Mouse (Mus musculus): Measurements from ENCODE around the gene Keap1.

- TF ChIP-seq POLR2A (IDR thresholded peaks at IDR 0.05; ENCODE audit: insufficient read depth, low read length) = no peak
- no peak for TF ChIP-seq CTCF (IDR thresholded peaks at IDR 0.05; ENCODE audit: low read depth, low read length)
- no peak for TF ChIP-seq EP300 (IDR thresholded peaks at IDR 0.05; ENCODE audit: insufficient read depth, low read depth, low read length)
Observed at GRCm38 (mm10) chr9:21224576-21225414, 14.4 kb downstream of the Keap1 start.

Data from ES-Bruce4 (cell line).